Mouse (Mus musculus) kidney, embryonic 14.5 days (tissue): Measurements from ENCODE around the gene Megf11. TPM values are rescaled to one million over a fixed set of nuclear protein-coding genes. Genes with fewer than 3 reads are reported as not detected.

ENCODE experiments used
- ATAC-seq: fragments of 200-750 bp; cut with Nextera tagmentation; 2 replicates; pipeline ENCODE4 v1.8.0; 2017; ENCODE audit warnings: moderate number of reproducible peaks, mild to moderate bottlenecking, moderate TSS enrichment, moderate library complexity; ENCODE audit not compliant: low FRiP score, low TSS enrichment
- H3K27ac ChIP-seq: fragments of 300-500 bp; sonication (generic); 2 replicates; pipeline ENCODE4 v1.5.1; 2014; ENCODE audit warnings: low read depth, mild to moderate bottlenecking, low read length, moderate library complexity, mixed read lengths
- H3K27me3 ChIP-seq: fragments of 300-500 bp; sonication (generic); 2 replicates; pipeline ENCODE4 v1.6.1; 2014; ENCODE audit warnings: mild to moderate bottlenecking, low read length; ENCODE audit not compliant: control insufficient read depth, insufficient read depth
- H3K36me3 ChIP-seq: fragments of 300-500 bp; sonication (generic); 2 replicates; pipeline ENCODE4 v1.6.1; 2014; ENCODE audit warnings: low read length, mixed read lengths; ENCODE audit not compliant: control insufficient read depth, insufficient read depth
- H3K4me1 ChIP-seq: fragments of 300-500 bp; sonication (generic); 2 replicates; pipeline ENCODE4 v1.6.1; 2014; ENCODE audit warnings: low read length, mixed read lengths; ENCODE audit not compliant: control insufficient read depth, insufficient read depth
- H3K4me2 ChIP-seq: fragments of 300-500 bp; sonication (generic); replicated peaks from 2 replicates; pipeline ENCODE4 v1.6.1; 2014; ENCODE audit warnings: low read depth, mild to moderate bottlenecking, low read length
- H3K4me3 ChIP-seq: fragments of 300-500 bp; sonication (generic); 2 replicates; pipeline ENCODE4 v1.5.1; 2014; ENCODE audit warnings: mild to moderate bottlenecking, low read length
- H3K9ac ChIP-seq: fragments of 300-500 bp; sonication (generic); 2 replicates; pipeline ENCODE4 v1.6.1; 2014; ENCODE audit warnings: low read depth, mild to moderate bottlenecking, low read length, moderate library complexity
- H3K9me3 ChIP-seq: fragments of 300-500 bp; sonication (generic); 2 replicates; pipeline ENCODE4 v1.6.1; 2016; ENCODE audit warnings: low read length; ENCODE audit not compliant: control insufficient read depth
- WGBS: fragments of 180-500 bp; shearing (Covaris S2); extraction: QIAGEN DNeasy Blood & Tissue Kit; methylation state at CpG from one replicate; pipeline ENCODE4 v1.1.7; 2014; 5-methylcytosine and 5-hydroxymethylcytosine counted together
- polyA plus RNA-seq: library from polyadenylated mRNA; unstranded; fragments of >200 nt; fragmentation: Nextera tagmentation; extraction: Ambion mirVana; gene quantifications from 2 replicates; pipeline ENCODE4 v1.2.1, GENCODE M21; 2014

The Megf11 gene
- polyA plus RNA-seq, 1 experiment from 2014 or later: 3.7 TPM

DNA sequence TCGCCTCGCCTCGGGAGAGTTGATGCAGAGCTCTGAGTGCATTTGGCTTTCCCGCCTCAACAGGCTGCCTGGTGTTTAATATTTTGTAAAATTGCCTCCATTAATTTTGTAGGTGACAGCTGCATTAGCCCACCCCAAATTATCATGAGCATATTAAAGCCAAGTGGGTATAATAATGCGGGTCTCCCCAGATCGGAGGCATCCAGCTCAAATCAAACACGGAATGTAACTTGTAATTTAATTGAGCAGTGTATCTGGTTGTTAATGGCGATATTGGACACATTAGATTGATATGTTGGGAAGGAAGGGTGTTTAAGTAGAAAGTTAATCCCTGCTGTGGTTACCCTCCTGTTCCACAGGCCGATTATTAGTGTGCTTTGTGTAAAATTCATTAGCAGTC, 264.0 kb downstream of the Megf11 start:
- peaks cover under 1% of the 10 kb centered on the region for H3K4me1 ChIP-seq
- H3K9me3 ChIP-seq: no peaks in the 10 kb centered on the region
- no peak overlapping the region for H3K9ac ChIP-seq
- no peaks in the 10 kb centered on the region for H3K36me3 ChIP-seq
- 69% methylated on average over 9 of the region's 9 CpGs for WGBS
- H3K4me2 ChIP-seq: no peak overlapping the region
- no peaks in the 10 kb centered on the region for H3K27me3 ChIP-seq
- no peak overlapping the region for H3K27ac ChIP-seq
- no peak for ATAC-seq
- H3K4me3 ChIP-seq: no peak overlapping the region

DNA sequence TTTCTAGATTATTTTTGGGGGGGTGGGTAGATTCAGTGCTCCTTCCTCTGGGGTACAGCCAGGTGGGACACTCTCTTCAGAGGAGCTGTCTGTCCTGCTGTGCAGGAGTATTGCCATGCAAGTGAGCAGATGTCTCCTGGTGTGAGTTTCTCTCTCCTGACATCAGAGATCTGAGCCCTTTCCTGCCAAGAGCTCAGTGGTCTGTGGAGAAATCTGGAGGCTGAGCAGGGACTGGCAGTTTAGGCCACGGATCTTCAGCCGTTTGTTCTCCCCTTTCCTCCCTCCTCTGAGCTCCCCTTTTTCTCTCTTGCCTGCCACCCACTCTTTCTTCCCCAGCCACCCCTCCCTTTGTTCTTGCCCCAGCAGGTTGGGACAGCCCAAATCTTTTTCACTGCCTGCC, 264.5 kb downstream of the Megf11 start:
- no peak overlapping the region for H3K9ac ChIP-seq
- H3K36me3 ChIP-seq: no peaks in the 10 kb centered on the region
- H3K27ac ChIP-seq: no peak overlapping the region
- no peak for ATAC-seq
- H3K4me3 ChIP-seq: no peak overlapping the region
- H3K4me2 ChIP-seq: no peak overlapping the region
- no peaks in the 10 kb centered on the region for H3K9me3 ChIP-seq
- H3K4me1 ChIP-seq: no peaks in the 10 kb centered on the region
- no peaks in the 10 kb centered on the region for H3K27me3 ChIP-seq
- 19% methylated on average over 2 of the region's 2 CpGs for WGBS

DNA sequence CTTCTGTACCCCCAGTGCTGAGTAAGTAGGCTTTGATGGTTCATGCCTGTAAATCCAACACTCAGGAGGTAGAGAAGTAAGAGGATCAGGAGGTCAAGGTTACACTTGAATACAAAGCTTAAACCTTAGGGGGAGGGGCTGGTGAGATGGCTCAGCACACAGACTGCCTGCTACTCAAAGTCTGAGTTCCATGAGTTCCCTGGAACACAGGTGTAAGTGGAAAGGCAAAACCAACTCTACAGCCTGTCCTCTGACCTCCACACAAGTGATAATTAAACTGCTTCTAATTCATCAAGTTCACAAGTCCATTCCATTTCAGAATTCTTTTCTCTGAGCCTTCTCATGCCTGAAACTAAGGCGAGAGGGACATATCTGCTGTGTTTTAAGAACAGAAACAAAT, 265.8 kb downstream of the Megf11 start:
- Histone ChIP-seq H3K36me3 (no peaks in the 10 kb centered on the region), H3K27me3 (no peaks in the 10 kb centered on the region), H3K9ac (no peak overlapping the region), H3K4me1 (no peaks in the 10 kb centered on the region), H3K4me2 (no peak overlapping the region), H3K27ac (no peak overlapping the region), H3K9me3 (no peaks in the 10 kb centered on the region), H3K4me3 (no peak overlapping the region)
- WGBS: 84% methylated on average over 1 of the region's 1 CpGs
- ATAC-seq: no peak

DNA sequence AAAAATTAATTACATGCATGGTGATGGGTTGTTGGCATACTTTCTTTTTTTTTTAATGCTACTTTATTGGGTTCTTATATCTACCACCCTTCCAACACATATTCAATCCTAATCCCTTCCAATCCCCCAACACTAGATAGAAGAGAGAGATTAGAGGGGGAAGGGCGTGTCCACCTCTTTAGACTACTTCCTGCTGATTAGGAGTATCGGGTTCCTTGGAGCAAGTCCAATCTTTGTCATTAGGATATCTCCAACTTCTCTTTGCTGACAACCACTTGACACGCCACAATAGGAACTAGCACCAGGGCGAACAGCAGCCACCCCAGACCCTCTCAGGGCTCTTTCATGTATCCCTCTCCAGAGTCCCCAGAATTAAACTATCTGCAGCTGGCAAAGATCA, 266.3 kb downstream of the Megf11 start:
- no peaks in the 10 kb centered on the region for H3K36me3 ChIP-seq
- no peak overlapping the region for H3K9ac ChIP-seq
- H3K4me3 ChIP-seq: no peak overlapping the region
- no peaks in the 10 kb centered on the region for H3K4me1 ChIP-seq
- no peak overlapping the region for H3K27ac ChIP-seq
- 74% methylated on average over 4 of the region's 4 CpGs for WGBS
- no peak overlapping the region for H3K4me2 ChIP-seq
- no peaks in the 10 kb centered on the region for H3K27me3 ChIP-seq
- no peak for ATAC-seq
- H3K9me3 ChIP-seq: no peaks in the 10 kb centered on the region

DNA sequence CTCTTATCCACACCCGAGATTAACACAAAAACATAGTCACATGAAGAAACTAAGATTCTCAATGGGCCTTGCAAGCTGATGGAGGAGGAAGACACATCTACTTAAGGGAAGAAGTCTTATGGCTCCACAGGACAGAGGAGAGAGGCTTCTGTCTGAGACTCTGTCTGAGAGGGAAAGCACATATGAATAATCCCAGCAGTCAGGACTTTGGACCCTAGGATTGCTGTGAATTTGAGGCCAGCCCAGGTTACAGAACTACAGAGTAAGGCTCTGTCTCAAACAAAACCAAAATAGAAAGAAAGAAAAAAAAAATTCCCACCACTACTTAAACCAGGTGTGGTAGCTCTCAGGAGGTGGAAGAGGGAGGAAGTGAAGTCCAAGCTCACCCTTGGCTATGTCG, 266.7 kb downstream of the Megf11 start:
- Histone ChIP-seq H3K4me1 (no peaks in the 10 kb centered on the region), H3K4me3 (no peak overlapping the region), H3K36me3 (no peaks in the 10 kb centered on the region), H3K4me2 (no peak overlapping the region), H3K9ac (no peak overlapping the region), H3K9me3 (no peaks in the 10 kb centered on the region), H3K27ac (no peak overlapping the region), H3K27me3 (no peaks in the 10 kb centered on the region)
- WGBS: 74% methylated on average over 2 of the region's 2 CpGs
- no peak for ATAC-seq

DNA sequence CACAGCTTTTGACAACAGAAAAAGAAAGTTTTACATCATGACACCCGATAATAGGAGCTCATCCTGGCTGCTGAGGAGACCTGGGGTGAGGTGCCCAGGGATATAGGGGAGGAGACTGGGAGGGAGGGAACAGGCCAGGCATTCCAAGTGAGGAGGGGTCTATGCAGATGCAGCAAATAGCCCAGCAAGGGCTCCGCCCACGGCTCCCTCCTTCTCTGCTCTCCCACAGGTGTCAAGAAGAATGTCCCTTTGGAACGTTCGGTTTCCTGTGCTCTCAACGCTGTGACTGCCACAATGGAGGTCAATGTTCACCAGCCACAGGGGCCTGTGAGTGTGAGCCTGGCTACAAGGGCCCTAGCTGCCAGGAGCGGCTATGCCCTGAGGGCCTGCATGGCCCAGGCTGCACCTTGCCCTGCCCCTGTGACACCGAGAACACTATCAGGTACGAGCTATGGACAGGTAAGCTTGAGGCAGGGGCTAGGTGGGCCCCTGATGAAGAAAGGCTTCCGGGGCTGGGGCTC, 267.5 kb downstream of the Megf11 start:
- Histone ChIP-seq H3K27ac (no peak overlapping the region), H3K9ac (no peak overlapping the region), H3K4me3 (no peak overlapping the region), H3K36me3 (no peaks in the 10 kb centered on the region), H3K27me3 (no peaks in the 10 kb centered on the region), H3K4me1 (no peaks in the 10 kb centered on the region), H3K4me2 (no peak overlapping the region), H3K9me3 (no peaks in the 10 kb centered on the region)
- ATAC-seq: 0 out of 2 replicates have a peak, but pooled peaks have one; percentile 32
- WGBS: 39% methylated on average over 10 of the region's 10 CpGs

DNA sequence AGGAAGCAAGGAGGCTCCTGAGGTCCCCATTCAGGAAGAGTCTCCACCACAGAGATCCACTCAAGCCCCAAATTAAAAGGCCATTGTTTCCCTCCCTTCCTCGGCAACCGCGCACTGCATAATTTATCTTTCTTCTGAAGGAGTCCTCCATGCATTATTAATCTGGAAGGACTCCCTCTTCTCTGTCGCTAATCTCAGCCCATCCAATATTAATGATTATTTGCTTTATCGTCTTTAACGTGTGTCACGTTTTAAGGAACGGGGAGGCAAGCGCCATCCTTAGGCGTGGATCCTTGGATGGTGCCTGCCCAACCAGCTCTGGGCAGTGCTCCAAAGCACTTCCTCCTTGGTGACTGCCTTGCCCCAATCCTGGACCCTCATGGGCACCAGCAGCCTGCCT, 269.3 kb downstream of the Megf11 start:
- H3K36me3 ChIP-seq: no peaks in the 10 kb centered on the region
- no peak overlapping the region for H3K27ac ChIP-seq
- no peak overlapping the region for H3K9ac ChIP-seq
- no peaks in the 10 kb centered on the region for H3K9me3 ChIP-seq
- ATAC-seq: no peak
- peaks cover 6% of the 10 kb centered on the region; the same call in 1 of the 2 replicates for H3K4me1 ChIP-seq
- H3K4me2 ChIP-seq: no peak overlapping the region
- H3K27me3 ChIP-seq: no peaks in the 10 kb centered on the region
- WGBS: 76% methylated on average over 10 of the region's 10 CpGs
- no peak overlapping the region for H3K4me3 ChIP-seq

DNA sequence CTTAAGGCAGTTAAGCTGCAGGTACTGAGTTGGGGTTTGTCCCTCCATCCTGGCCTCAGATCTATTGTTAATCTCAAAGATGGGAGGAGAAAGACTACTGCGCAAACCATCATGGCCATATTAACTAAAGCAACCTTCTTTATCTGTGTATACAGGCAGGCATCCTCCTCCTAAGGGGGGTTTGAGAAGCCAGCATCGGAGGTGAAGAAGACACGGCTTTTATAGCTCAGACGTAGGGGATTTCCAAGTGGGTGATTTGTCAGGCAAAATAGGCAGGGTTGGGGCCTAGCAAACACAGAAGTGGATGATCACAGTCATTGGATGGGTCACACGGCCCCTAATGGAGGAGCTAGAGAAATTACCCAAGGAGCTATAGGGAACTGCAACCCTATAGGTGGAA, 271.2 kb downstream of the Megf11 start:
- Histone ChIP-seq H3K27me3 (no peaks in the 10 kb centered on the region), H3K4me1 (peaks cover 10% of the 10 kb centered on the region; the same call in 1 of the 2 replicates), H3K9ac (no peak overlapping the region), H3K27ac (no peak overlapping the region), H3K9me3 (no peaks in the 10 kb centered on the region), H3K4me2 (no peak overlapping the region), H3K4me3 (no peak overlapping the region), H3K36me3 (no peaks in the 10 kb centered on the region)
- WGBS: 81% methylated on average over 5 of the region's 5 CpGs
- ATAC-seq: no peak

DNA sequence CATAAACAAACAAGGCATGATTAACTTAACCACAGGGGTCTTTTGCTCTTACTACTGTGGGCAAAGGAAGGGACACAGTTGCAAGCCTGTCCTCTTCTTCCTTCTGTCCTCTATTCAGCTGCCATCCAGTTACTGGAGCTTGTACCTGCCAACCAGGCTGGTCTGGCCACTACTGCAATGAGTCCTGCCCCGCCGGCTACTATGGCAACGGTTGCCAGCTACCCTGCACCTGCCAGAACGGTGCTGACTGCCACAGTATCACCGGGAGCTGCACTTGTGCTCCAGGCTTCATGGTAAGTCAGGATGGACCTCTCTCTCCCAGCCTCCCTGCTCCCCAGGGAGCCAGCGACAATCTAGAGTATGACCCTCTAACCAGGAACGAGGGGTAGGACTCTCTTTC, 274.8 kb downstream of the Megf11 start:
- Histone ChIP-seq H3K27ac (no peak overlapping the region), H3K4me2 (no peak overlapping the region), H3K4me1 (peaks cover 10% of the 10 kb centered on the region; the same call in 1 of the 2 replicates), H3K27me3 (peaks cover 4% of the 10 kb centered on the region; the same call in 1 of the 2 replicates), H3K9ac (no peak overlapping the region), H3K36me3 (no peaks in the 10 kb centered on the region), H3K4me3 (no peak overlapping the region), H3K9me3 (no peaks in the 10 kb centered on the region)
- WGBS: 67% methylated on average over 7 of the region's 7 CpGs
- ATAC-seq: no peak
